Mouse (Mus musculus) activated CD4-positive, CD25-positive, alpha-beta regulatory T cell, adult 4 months (primary cell): Measurements from ENCODE around the gene Apof. TPM values are rescaled to one million over a fixed set of nuclear protein-coding genes. Genes with fewer than 3 reads are reported as not detected.
"Not testable (repeated sequence)": the region's sequence is repeated elsewhere in the genome, so short reads cannot be mapped to it uniquely, and the experiment has no call there.

Experiments
- ATAC-seq: one replicate; pipeline ENCODE4 v1.8.0; 2017
- polyA plus RNA-seq, 2 experiments: library from polyadenylated mRNA; unstranded; fragments of 100-300 nt; shearing (Covaris generic); gene quantifications; one replicate each; pipeline ENCODE4 v1.2.1; 2017

The Apof gene
- polyA plus RNA-seq, 2 experiments from 2014 or later = not detected

- no peak for ATAC-seq
Measured at GRCm38 (mm10) chr10:128259946-128260345, 8.5 kb upstream of the Apof start.

GRCm38 (mm10) chr10:128260376-128260775, 8.1 kb upstream of the Apof start:
- ATAC-seq = not testable (repeated sequence)

GRCm38 (mm10) chr10:128262300-128262699, 6.2 kb upstream of the Apof start:
- no peak for ATAC-seq

GRCm38 (mm10) chr10:128263393-128264310, 4.8 kb upstream of the Apof start:
- no peak for ATAC-seq

- ATAC-seq = no peak
Measured at GRCm38 (mm10) chr10:128269206-128269910, 887 bp downstream of the Apof start.

- peak; percentile 100 for ATAC-seq
Measured at GRCm38 (mm10) chr10:128270287-128270841, 1.9 kb downstream of the Apof start, which contains the start of gene Stat2. Gene Stat2, plus strand, starts transcription at chr10:128270559.

- no peak for ATAC-seq
Measured at GRCm38 (mm10) chr10:128270866-128271265, 2.4 kb downstream of the Apof start.

GRCm38 (mm10) chr10:128271883-128272282, 3.4 kb downstream of the Apof start:
- ATAC-seq = no peak

GRCm38 (mm10) chr10:128272819-128273439, 4.5 kb downstream of the Apof start:
- ATAC-seq = not testable (repeated sequence)

- ATAC-seq = not testable (repeated sequence)
Measured at GRCm38 (mm10) chr10:128275374-128275773, 6.9 kb downstream of the Apof start.

- ATAC-seq = no peak
Measured at GRCm38 (mm10) chr10:128278158-128278557, 9.7 kb downstream of the Apof start.

GRCm38 (mm10) chr10:128280943-128281342, 12.5 kb downstream of the Apof start:
- ATAC-seq = no peak

- ATAC-seq = no peak
Measured at GRCm38 (mm10) chr10:128281682-128282081, 13.2 kb downstream of the Apof start.

- no peak for ATAC-seq
Measured at GRCm38 (mm10) chr10:128282886-128283450, 14.5 kb downstream of the Apof start.

GRCm38 (mm10) chr10:128283604-128284579, 15.4 kb downstream of the Apof start:
- peak; percentile 54 for ATAC-seq

GRCm38 (mm10) chr10:128290594-128290993, 22.1 kb downstream of the Apof start:
- ATAC-seq = not testable (repeated sequence)

GRCm38 (mm10) chr10:128296370-128297090, 28.1 kb downstream of the Apof start:
- ATAC-seq = no peak

- no peak for ATAC-seq
Measured at GRCm38 (mm10) chr10:128297221-128297620, 28.8 kb downstream of the Apof start.

GRCm38 (mm10) chr10:128297622-128298021, 29.2 kb downstream of the Apof start:
- ATAC-seq = no peak

GRCm38 (mm10) chr10:128298243-128298642, 29.8 kb downstream of the Apof start:
- no peak for ATAC-seq
